21 mouse cellular contexts compared by ENCODE assay signal in the genomic region with DNA sequence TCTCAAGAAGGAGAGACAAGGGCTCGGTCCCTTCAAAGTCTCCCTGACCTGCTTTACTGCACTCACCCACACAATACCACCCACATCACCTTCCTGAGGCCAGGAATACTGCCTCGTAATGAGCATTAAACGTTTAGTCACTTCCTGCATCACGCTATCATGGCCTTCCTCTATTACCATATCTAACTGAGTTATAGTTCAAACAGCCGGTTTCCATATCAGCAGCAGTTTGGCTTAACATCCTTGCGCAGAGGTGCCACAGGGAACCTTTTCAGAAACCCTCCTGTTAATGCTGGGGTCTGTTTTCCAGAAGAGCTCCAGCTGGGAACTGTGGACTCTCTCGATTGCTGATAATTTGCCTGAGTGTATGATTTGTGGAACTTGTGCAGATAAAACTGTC. TPM values are rescaled to one million over a fixed set of nuclear protein-coding genes. Genes with fewer than 3 reads are reported as not detected.
DNase-seq lines count a peak whose midpoint lies in the region; ATAC-seq and TF ChIP-seq lines count a peak whose summit lies in the region.
"Had no signal": no experiment of that assay in that cellular context is flagged by ENCODE, and none has a peak within 500 bp of the region (broad histone marks: within the 10 kb centered on the region; RNA-seq: fewer than 3 reads in every experiment).

No protein-coding gene starts in this region.

- no peaks in the 10 kb centered on the region for H3K36me3 ChIP-seq in heart, embryonic 13.5 days
- no peaks in the 10 kb centered on the region for H3K36me3 ChIP-seq in heart, embryonic 11.5 days (ENCODE audit: control insufficient read depth, insufficient read depth, low read length)
- no peaks in the 10 kb centered on the region for H3K36me3 ChIP-seq in lung, embryonic 14.5 days (ENCODE audit: insufficient read depth)
- H3K36me3 ChIP-seq in lung, postnatal 0 days (ENCODE audit: insufficient read depth, low read length), result no peaks in the 10 kb centered on the region
- no peaks in the 10 kb centered on the region for H3K36me3 ChIP-seq in megakaryocyte, embryonic 14.5 days (replicated peaks; ENCODE audit: low read length)
- no peaks in the 10 kb centered on the region for H3K36me3 ChIP-seq in neural tube, embryonic 15.5 days
- H3K36me3 ChIP-seq: forebrain, embryonic 10.5 days; limb, embryonic 12.5 days; midbrain, embryonic 10.5 days; neural tube, embryonic 12.5 days had no signal

- 29% methylated on average over 7 of the region's 7 CpGs for WGBS in heart, embryonic 13.5 days
- 38% methylated on average over 7 of the region's 7 CpGs for WGBS in heart, embryonic 11.5 days (ENCODE audit: insufficient replicate concordance)
- WGBS in lung, embryonic 14.5 days, result 22% methylated on average over 7 of the region's 7 CpGs
- WGBS in lung, postnatal 0 days, result 24% methylated on average over 7 of the region's 7 CpGs
- WGBS in neural tube, embryonic 15.5 days, result 61% methylated on average over 7 of the region's 7 CpGs

- TF ChIP-seq EP300 in lung, postnatal 0 days (IDR thresholded peaks at IDR 0.05), result no peak

- no peak for ATAC-seq in heart, embryonic 13.5 days (ENCODE audit: extremely low read depth, insufficient number of reproducible peaks, low FRiP score, low TSS enrichment)
- no peak for ATAC-seq in heart, embryonic 11.5 days (replicated peaks; ENCODE audit: insufficient number of reproducible peaks, low FRiP score, low TSS enrichment)
- no peak for ATAC-seq in lung, embryonic 14.5 days (ENCODE audit: insufficient read depth)
- no peak for ATAC-seq in lung, postnatal 0 days
- ATAC-seq in neural tube, embryonic 15.5 days (ENCODE audit: low FRiP score), result no peak
- no peak for ATAC-seq in erythroblast, adult 5-6 weeks (replicated peaks; ENCODE audit: low FRiP score, poor library complexity, severe bottlenecking)

- peaks cover 15% of the 10 kb centered on the region for H3K4me1 ChIP-seq in heart, embryonic 13.5 days
- H3K4me1 ChIP-seq in heart, embryonic 11.5 days (ENCODE audit: control insufficient read depth, insufficient read depth, low read length), result 0 out of 2 replicates have a peak, but pooled peaks cover 4% of the 10 kb centered on the region
- no peaks in the 10 kb centered on the region for H3K4me1 ChIP-seq in lung, embryonic 14.5 days (ENCODE audit: insufficient read depth)
- H3K4me1 ChIP-seq in lung, postnatal 0 days (ENCODE audit: insufficient read depth, low read depth, low read length), result no peaks in the 10 kb centered on the region; the same call in 1 of the 2 replicates
- H3K4me1 ChIP-seq in megakaryocyte, embryonic 14.5 days, result peaks cover 15% of the 10 kb centered on the region
- peaks cover 6% of the 10 kb centered on the region; the same call in 1 of the 2 replicates for H3K4me1 ChIP-seq in neural tube, embryonic 15.5 days
- H3K4me1 ChIP-seq: forebrain, embryonic 10.5 days; midbrain, embryonic 10.5 days; neural tube, embryonic 12.5 days had no signal

- no peak overlapping the region; the same call in 1 of the 2 replicates for H3K9ac ChIP-seq in heart, embryonic 13.5 days
- H3K9ac ChIP-seq in heart, embryonic 11.5 days (ENCODE audit: low read depth, low read length), result no peak overlapping the region
- no peak overlapping the region for H3K9ac ChIP-seq in lung, embryonic 14.5 days
- H3K9ac ChIP-seq in lung, postnatal 0 days (replicated peaks; ENCODE audit: low read depth), result no peak overlapping the region
- no peak overlapping the region for H3K9ac ChIP-seq in neural tube, embryonic 15.5 days (replicated peaks)
- H3K9ac ChIP-seq: hindbrain, embryonic 14.5 days; limb, embryonic 12.5 days; liver, embryonic 14.5 days; neural tube, embryonic 12.5 days had no signal

- no peaks in the 10 kb centered on the region for H3K9me3 ChIP-seq in heart, embryonic 13.5 days
- H3K9me3 ChIP-seq in heart, embryonic 11.5 days (replicated peaks; ENCODE audit: control insufficient read depth, low read length), result no peaks in the 10 kb centered on the region
- no peaks in the 10 kb centered on the region for H3K9me3 ChIP-seq in lung, embryonic 14.5 days (ENCODE audit: low read depth, low read length)
- no peaks in the 10 kb centered on the region for H3K9me3 ChIP-seq in lung, postnatal 0 days (ENCODE audit: low read length)
- no peaks in the 10 kb centered on the region for H3K9me3 ChIP-seq in megakaryocyte, embryonic 14.5 days
- H3K9me3 ChIP-seq in neural tube, embryonic 15.5 days (replicated peaks), result no peaks in the 10 kb centered on the region
- H3K9me3 ChIP-seq: forebrain, embryonic 10.5 days; limb, embryonic 12.5 days; midbrain, embryonic 10.5 days; neural tube, embryonic 12.5 days had no signal

- TF ChIP-seq CTCF in lung, embryonic 14.5 days (IDR thresholded peaks at IDR 0.05; ENCODE audit: low read depth), result no peak
- TF ChIP-seq CTCF in lung, postnatal 0 days (IDR thresholded peaks at IDR 0.05), result no peak

- H3K27ac ChIP-seq in heart, embryonic 13.5 days (replicated peaks), result peak overlapping the region; percentile 26
- H3K27ac ChIP-seq in heart, embryonic 11.5 days (ENCODE audit: low read depth, low read length), result no peak overlapping the region
- no peak overlapping the region for H3K27ac ChIP-seq in lung, embryonic 14.5 days (ENCODE audit: low read depth)
- no peak overlapping the region for H3K27ac ChIP-seq in lung, postnatal 0 days (ENCODE audit: low read length)
- H3K27ac ChIP-seq in neural tube, embryonic 15.5 days (replicated peaks), result no peak overlapping the region
- H3K27ac ChIP-seq: forebrain, embryonic 10.5 days; hindbrain, embryonic 14.5 days; limb, embryonic 12.5 days; liver, embryonic 14.5 days; midbrain, embryonic 10.5 days; neural tube, embryonic 12.5 days had no signal

- DNase-seq in lung, embryonic 14.5 days, result peak; percentile 16
- no peak for DNase-seq in lung, postnatal 0 days (ENCODE audit: low spot score)
- DNase-seq: adrenal gland, postnatal 25 days; cerebellum, adult 2 months; gastrocnemius, postnatal 10 days; kidney, adult 8-10 months; layer of hippocampus, postnatal 36 days; lung, postnatal 10 days; right cerebral cortex, postnatal 14 days; thymus, postnatal 25 days had no signal

- H3K4me3 ChIP-seq in heart, embryonic 13.5 days, result no peak overlapping the region
- no peak overlapping the region for H3K4me3 ChIP-seq in heart, embryonic 11.5 days (ENCODE audit: low read depth, low read length)
- no peak overlapping the region for H3K4me3 ChIP-seq in lung, embryonic 14.5 days (ENCODE audit: low read depth, low read length)
- no peak overlapping the region for H3K4me3 ChIP-seq in lung, postnatal 0 days (ENCODE audit: low read depth, low read length)
- H3K4me3 ChIP-seq in megakaryocyte, embryonic 14.5 days (replicated peaks), result peak overlapping the region; percentile 79
- no peak overlapping the region for H3K4me3 ChIP-seq in neural tube, embryonic 15.5 days (replicated peaks)
- H3K4me3 ChIP-seq: forebrain, embryonic 10.5 days; limb, embryonic 12.5 days; midbrain, embryonic 10.5 days; neural tube, embryonic 12.5 days had no signal

- no peaks in the 10 kb centered on the region for H3K27me3 ChIP-seq in heart, embryonic 13.5 days (replicated peaks)
- H3K27me3 ChIP-seq in heart, embryonic 11.5 days (ENCODE audit: control insufficient read depth, insufficient read depth, low read length), result no peaks in the 10 kb centered on the region
- H3K27me3 ChIP-seq in lung, embryonic 14.5 days (ENCODE audit: insufficient read depth, low read length), result no peaks in the 10 kb centered on the region
- no peaks in the 10 kb centered on the region for H3K27me3 ChIP-seq in lung, postnatal 0 days (replicated peaks; ENCODE audit: insufficient read depth, low read length)
- H3K27me3 ChIP-seq in megakaryocyte, embryonic 14.5 days (replicated peaks), result peaks cover 4% of the 10 kb centered on the region
- H3K27me3 ChIP-seq in neural tube, embryonic 15.5 days (replicated peaks), result no peaks in the 10 kb centered on the region
- H3K27me3 ChIP-seq: limb, embryonic 12.5 days; neural tube, embryonic 12.5 days had no signal

- H3K4me2 ChIP-seq in heart, embryonic 13.5 days, result peak overlapping the region; percentile 26
- no peak overlapping the region for H3K4me2 ChIP-seq in heart, embryonic 11.5 days
- H3K4me2 ChIP-seq in lung, embryonic 14.5 days, result no peak overlapping the region
- no peak overlapping the region for H3K4me2 ChIP-seq in lung, postnatal 0 days (replicated peaks; ENCODE audit: low read depth, low read length)
- H3K4me2 ChIP-seq in neural tube, embryonic 15.5 days, result no peak overlapping the region
- H3K4me2 ChIP-seq: hindbrain, embryonic 14.5 days; limb, embryonic 12.5 days; neural tube, embryonic 12.5 days had no signal

RNA-seq across cellular contexts. Expression of a gene that starts 52.1 kb away (rescaled TPM):
- 15.1 and 19.7 TPM in 2 replicates for polyA plus RNA-seq in heart, embryonic 13.5 days (2015; fragmentation: Nextera tagmentation; extraction: Ambion mirVana)
- 15.2 and 16.2 TPM in 2 replicates for polyA plus RNA-seq in heart, embryonic 11.5 days (2014; fragmentation: Nextera tagmentation; extraction: Ambion mirVana)
- 8.8 and 12.1 TPM in 2 replicates for polyA plus RNA-seq in lung, embryonic 14.5 days (2014; fragmentation: Nextera tagmentation; extraction: Ambion mirVana)
- 14.9 and 27.1 TPM in 2 replicates for polyA plus RNA-seq in lung, postnatal 0 days (2015; fragmentation: Nextera tagmentation; extraction: Ambion mirVana)
- 12.0 and 24.0 TPM in 2 replicates for polyA plus RNA-seq in megakaryocyte, embryonic 14.5 days (2012; ENCODE audit: insufficient read depth, low replicate concordance)
- polyA plus RNA-seq in neural tube, embryonic 15.5 days (2015; fragmentation: Nextera tagmentation; extraction: Ambion mirVana), result 5.3 and 8.5 TPM in 2 replicates
- total RNA-seq in erythroblast, adult 5-6 weeks (2015; ENCODE audit: low replicate concordance), result 3.3 and 8.6 TPM in 2 replicates
- total RNA-seq in erythroblast, adult 5-6 weeks (2017; ENCODE audit: low replicate concordance), result 2.9 and 11.7 TPM in 2 replicates
